Mouse (Mus musculus): Measurements from ENCODE around the gene 4931422A03Rik.
A peak's percentile ranks its signal among the peaks of the same experiment; 100 is the strongest.
"Not testable (repeated sequence)": the region's sequence is repeated elsewhere in the genome, so short reads cannot be mapped to it uniquely, and the experiment has no call there.

4931422A03Rik gene

DNA sequence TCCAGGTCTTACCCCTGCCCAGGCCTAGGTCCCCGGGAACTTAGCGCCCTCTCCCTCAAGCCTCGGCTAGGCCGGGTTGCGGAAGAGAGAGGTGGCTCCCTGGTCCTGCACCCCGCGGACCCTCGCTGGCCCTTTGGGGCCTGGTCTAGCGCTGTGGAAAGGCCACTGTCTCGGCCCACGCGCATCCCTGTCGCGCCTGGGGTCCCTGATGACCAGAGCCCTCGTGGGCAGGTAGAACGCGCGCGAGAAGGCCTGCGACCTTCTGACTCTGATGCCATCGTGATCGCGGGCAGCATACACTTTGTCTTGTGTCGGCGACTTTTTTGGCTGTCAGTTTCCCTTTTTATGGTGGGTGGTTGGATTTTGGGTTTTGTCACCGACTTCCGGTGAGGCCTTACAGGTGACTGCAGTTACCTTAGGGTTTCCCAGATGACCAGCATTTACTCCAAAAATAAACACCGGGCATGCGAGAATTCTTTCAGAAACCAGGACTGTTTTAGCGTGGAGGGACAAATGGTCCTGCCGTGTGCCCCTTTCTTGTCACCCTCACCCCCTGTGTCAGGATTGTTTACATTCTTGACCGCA lies at the start of gene 4931422A03Rik:
4931422A03Rik (minus strand) TSS at position 223 of the 585 bp plus-strand sequence.
- DNase-seq (ENCODE audit: extremely low read depth, insufficient read length, low spot score) = no peak

DNA sequence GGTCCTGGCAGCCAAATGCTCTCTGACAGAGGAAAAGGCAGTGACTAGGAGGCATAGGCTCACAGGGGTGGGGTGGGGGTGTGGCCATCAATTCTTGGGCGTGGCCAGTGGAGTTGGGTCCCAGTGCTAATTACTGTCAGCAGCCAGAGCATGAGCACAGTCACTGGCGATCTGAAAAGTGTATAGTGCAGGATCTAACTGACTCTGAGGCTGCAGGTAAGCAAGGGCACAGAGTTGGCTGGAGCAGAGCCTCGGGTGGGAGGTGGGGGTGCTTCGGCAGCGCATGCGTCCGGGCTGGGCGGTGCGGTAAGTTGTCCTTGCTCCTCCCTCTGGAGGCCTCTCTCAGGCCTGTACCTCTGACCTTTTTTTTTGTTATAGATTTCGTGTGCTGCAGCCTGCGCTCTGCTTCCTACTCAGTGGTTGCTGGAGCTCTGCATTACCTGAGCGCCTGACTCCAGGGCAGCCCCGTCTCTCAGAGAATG lies 41.6 kb upstream of the 4931422A03Rik start, which contains the start of gene Cd59b:
Cd59b (plus strand) TSS at position 146 of the 482 bp plus-strand sequence.
- DNase-seq (ENCODE audit: extremely low read depth, insufficient read length, low spot score) = peak; percentile 32

DNA sequence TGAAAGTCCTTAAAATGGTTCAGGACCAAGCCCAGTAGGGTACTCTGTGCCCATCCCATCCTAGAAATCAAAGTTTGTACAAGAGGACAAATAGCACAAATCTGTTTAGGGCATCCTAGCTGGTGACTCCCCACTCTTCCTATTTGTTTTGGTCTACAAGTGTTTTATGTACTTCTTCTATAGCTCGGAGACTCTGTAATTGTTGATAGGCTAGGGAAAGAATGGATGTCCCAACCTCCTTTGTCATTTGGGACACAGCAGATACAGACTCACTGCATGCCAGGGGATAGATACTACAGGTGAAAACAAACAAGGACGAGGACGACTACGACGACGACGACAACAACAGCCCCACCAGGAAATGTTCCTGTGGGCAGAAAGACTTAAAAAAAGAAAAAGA lies 40.3 kb upstream of the 4931422A03Rik start, which contains the start of gene Gm10799:
Gm10799 (minus strand) TSS at position 101 of the 400 bp plus-strand sequence.
- not testable (repeated sequence) for DNase-seq (ENCODE audit: extremely low read depth, insufficient read length, low spot score)

DNA sequence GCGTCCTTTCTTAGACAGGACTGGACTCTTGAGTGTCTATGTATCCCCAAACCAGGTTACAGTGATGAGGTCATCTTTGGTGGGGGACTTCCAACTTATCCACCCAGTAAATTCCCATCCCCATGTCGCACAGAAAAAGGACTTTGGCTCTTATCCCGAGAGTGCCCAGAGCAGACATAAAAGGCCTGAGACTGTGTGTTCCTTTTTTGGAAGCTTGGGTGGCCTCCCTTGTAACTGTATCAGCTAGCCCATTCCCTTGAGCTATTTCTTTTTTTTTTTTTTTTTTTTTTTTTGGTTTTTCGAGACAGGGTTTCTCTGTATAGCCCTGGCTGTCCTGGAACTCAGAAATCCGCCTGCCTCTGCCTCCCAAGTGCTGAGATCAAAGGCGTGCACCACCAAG lies 37.4 kb upstream of the 4931422A03Rik start, which contains the start of gene Gm10912:
Gm10912 (plus strand) TSS at position 301 of the 400 bp plus-strand sequence.
- not testable (repeated sequence) for DNase-seq (ENCODE audit: extremely low read depth, insufficient read length, low spot score)

DNA sequence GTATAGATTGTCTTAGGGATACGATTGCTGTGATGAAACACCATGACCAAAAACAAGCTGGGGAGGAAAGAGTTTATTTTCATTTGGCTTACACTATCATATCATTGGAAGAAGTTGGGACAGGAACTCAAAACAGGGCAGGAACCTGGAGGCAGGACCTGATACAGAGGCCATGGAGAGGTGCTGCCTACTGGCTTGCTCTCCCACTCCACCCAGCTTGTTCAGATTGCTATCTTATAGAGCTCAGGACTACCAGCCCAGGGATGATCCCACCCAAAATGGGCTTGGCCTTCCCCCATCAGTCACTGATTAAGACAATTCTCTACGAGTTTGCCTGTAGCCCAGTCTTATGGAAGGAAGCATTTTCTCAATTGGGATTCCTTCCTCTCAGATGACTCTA lies 36.0 kb upstream of the 4931422A03Rik start:
- no peak for DNase-seq (ENCODE audit: extremely low read depth, insufficient read length, low spot score)

DNA sequence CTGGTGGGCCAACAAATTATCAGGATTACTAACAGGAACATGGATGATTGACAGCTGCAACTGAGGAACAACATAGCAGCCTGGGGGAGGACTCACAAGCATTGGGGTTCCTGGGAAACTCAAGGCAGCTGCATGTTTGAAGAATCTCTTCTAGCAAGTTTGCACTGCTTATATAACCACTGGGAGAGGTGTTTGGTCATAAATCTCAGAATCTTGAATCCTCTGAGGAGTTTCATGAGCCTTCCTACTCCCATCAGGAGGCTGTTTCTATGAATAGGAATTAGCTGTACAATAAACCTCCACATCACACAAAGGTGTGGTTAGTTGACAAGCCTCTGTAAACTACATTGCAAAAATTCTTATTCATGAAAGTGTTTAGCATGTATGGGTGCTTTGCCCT lies 34.5 kb upstream of the 4931422A03Rik start:
- no peak for DNase-seq (ENCODE audit: extremely low read depth, insufficient read length, low spot score)

DNA sequence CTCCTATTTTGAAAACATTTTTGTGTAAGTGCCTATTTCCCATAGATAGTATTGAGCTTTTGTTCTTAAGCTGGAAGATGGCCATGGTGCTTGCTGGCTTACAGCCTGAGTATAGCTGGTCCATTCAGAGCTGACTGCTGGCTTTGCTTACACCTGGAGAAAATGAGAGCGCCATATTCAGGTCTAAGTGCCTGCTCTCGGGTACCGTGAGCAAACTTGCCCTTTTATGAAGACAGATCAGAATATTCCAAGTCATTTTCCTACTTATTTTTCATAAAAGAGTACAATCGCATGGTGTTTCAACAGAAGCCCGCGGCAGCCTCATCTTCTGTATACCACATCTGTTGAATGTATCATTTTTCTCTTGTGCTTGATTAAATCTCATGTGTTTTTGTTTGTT lies 32.8 kb upstream of the 4931422A03Rik start:
- no peak for DNase-seq (ENCODE audit: extremely low read depth, insufficient read length, low spot score)

DNA sequence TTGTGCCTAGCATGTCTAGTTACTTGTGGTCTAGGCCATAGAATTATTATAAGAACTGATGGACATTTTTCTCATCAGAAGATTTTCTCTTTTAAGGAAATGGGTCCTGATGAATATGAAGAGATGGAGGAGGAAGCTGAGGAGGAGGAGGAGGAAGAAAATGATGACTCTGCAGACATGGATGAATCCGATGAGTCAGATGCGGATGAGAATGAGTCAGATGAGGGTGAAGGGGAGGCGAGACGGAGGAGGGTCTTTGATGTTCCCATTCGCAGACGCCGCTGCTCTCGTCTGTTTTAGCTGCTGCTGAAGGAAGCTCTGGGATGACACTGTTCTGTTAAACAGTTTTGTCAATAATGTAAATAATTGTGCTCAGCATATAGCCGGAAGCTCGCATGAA lies 31.6 kb upstream of the 4931422A03Rik start:
- no peak for DNase-seq (ENCODE audit: extremely low read depth, insufficient read length, low spot score)

DNA sequence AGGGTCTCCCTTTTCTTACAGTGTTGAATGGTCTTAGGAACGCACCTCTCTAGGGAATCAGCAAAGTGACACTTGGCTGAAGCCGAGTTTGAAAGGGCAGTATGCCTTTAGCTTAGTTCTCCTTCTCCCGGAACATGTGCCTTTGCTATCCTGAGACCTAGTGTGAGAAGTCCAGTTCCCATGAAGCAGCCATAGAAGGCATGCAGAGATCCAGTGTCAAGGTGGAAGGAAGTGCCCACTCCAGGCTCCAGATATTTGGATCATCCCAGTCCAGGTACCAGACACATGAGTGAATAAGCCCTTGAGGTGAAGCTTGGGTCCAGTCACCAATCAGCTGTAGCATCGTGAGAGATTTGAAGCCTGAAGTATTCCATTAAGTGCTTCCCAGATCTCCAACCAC lies 30.8 kb upstream of the 4931422A03Rik start:
- no peak for DNase-seq (ENCODE audit: extremely low read depth, insufficient read length, low spot score)

DNA sequence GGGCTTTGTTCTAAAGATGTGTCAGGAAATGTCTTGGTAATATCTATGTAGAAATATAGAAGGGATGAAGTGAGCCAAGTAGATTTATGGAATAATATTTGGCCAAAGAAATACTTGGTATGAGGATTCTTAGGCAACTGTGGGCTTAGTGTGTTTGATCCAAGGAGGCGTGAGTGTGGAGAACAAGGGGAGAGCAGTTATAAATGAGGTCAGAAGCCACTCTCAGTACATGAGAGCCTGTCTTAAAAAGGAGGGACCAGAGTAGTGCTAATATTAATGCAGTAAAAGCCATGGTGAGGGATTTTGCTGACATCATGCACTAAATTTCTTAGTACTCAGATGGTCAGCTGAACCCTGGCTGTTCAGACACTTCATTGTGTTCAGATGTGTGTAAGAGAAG lies 30.2 kb upstream of the 4931422A03Rik start:
- DNase-seq (ENCODE audit: extremely low read depth, insufficient read length, low spot score) = no peak

DNA sequence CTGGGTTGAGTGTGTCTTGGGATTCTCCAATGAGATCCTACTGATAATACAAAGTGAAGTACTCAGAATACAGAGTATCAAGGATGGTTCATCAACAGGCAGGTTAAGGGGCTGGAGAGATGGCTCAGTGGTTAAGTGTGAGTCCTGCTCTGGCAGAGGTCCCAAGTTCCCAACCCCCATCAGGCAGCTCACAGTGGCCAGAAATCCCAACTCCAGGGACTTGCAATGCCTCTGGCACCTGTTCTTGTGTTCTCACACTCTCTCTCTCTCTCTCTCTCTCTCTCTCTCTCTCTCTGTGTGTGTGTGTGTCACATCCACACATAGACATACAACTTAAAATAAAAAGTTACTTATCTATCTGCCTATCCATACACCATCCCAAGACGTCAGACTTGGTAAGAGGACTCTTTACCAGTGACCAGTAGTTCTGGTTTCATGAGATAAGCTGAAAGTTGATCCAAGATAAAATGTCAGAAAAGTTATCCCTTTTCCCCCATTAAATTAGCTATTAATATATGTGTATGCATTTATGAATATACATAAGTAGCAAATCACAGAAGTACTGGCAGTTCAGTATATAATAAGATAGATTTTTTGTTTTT lies 16.4 kb upstream of the 4931422A03Rik start:
- DNase-seq (ENCODE audit: extremely low read depth, insufficient read length, low spot score) = no peak

DNA sequence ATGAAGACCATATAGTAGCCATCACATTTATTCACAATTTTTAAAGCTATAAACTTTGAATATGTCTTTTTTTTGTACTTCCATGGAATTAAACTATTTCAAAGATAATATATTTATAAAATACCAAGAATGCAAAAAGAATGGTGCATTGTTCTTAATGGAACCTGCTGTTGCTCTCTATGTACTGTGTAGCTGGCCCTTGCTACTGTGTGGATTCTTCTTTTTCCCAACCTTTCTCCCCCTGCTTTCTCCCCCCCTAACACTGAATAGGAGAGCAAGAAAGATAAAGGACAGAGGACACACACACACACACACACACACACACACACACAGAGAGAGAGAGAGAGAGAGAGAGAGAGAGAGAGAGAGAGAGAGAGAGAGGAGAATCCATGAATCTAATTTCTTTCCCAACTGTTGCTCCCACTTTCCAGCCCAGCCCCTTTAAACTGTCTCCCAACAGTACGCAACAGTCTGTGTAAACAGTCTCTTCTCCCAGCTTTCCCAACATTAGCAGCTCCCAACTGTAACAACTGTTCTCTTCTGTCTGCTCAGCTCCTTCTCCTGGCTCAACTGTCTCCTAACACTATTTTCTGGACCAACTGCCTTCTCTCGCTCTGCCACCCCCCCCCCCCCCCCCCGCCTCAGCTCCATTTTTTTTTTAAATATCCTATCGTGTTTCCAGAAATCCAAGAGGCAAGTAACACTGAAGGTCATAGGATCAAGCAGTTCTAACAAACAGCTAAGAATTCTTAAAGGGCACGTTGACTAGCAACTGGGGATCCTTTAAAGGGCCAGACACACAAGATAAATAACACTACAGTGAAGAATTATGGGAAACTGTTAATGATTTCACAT lies 15.7 kb upstream of the 4931422A03Rik start:
- no peak for DNase-seq (ENCODE audit: extremely low read depth, insufficient read length, low spot score)

DNA sequence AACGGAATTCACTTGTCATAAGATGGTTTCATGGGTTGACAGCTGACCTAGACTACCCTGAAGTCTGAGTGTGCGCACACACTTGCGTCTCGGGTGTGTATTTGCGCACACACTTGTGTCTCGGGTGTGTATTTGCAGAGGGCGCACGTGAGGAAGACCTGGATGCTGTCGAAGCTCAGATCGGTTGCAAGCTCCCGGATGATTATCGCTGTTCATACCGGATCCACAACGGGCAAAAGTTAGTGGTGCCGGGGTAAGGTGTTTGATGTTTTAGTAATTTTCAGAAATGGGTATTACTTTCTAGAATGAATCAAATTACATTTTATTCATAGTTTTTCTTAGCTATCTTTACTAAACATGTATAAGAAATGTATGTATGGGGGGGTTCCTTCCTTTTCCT lies 14.6 kb upstream of the 4931422A03Rik start:
- no peak for DNase-seq (ENCODE audit: extremely low read depth, insufficient read length, low spot score)

DNA sequence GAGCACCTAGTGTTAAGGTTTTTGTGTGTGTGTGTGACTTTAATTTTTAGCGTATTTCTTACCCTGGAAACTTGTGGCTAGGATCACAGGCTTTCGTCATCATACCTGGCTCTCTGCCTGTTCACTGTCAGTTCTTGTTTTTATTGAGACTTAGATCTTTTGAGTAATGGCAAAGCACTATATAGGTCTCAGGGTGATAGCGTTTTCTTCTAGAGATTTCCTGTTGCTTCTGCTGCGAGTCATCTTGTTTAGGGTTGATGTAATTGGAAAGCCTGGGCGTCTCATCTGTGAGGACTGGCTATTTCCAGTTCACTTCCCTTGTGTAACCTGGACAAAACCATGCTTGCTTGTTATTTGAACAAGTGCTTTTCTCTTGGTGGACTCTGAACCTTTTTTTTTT lies 13.5 kb upstream of the 4931422A03Rik start:
- no peak for DNase-seq (ENCODE audit: extremely low read depth, insufficient read length, low spot score)

DNA sequence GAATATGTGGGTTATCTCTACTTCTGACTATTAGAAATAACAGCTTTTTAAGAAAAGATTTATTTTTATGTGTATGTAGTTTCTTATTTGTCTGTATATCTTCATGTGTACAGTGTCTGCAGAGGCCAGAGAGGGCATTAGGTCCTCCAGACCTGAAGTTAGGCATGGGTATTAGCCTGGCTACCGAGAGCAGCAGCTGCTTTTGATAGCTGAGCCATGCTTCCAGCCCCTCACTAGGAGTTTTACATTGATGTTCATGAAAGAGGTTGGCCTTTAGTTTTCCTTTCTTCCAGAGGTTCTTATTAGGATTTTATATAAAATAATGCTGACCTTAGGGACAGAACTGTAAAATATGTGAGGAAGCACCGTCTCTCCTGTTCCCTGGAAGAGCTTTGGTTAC lies 10.1 kb upstream of the 4931422A03Rik start:
- DNase-seq (ENCODE audit: extremely low read depth, insufficient read length, low spot score) = no peak

DNA sequence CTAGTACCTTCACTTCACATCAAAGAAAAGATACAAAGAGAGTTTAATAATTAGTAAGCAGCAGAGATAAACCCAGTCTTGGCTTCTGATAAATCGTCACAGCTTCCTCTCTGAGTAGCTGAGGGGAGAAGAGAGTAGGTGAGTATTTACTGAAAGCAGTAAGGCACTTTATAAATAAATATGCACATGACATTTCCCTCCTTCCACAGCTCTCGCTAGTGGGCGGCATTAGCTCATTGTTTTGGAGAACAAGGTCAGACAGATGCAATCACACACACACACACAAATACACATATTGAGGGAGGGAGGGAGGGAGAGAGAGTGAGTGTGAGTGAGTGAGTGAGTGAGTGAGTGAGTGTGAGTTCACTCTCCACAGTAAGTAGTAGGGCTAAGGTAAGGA lies 8.2 kb upstream of the 4931422A03Rik start:
- DNase-seq (ENCODE audit: extremely low read depth, insufficient read length, low spot score) = no peak

DNA sequence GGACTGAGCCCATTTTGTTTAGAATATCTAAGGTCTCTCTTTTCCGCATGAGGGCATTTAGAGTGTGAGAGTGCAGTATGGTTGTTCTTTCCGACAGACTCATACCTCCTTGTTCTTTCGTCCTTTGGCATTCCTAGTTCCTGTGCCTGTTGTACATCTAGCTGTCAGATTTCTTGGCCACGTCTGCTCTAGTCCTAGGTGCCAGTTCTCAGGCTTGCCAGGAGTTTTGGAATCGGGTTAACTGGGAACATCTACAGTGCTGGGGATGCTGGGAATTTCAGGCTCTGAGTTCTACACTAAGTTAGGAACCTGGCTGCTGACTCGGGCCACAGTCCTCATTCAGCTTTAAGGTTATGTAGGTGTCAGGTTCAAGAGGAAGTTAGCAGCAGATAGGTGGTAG lies 7.4 kb upstream of the 4931422A03Rik start:
- DNase-seq (ENCODE audit: extremely low read depth, insufficient read length, low spot score) = no peak

DNA sequence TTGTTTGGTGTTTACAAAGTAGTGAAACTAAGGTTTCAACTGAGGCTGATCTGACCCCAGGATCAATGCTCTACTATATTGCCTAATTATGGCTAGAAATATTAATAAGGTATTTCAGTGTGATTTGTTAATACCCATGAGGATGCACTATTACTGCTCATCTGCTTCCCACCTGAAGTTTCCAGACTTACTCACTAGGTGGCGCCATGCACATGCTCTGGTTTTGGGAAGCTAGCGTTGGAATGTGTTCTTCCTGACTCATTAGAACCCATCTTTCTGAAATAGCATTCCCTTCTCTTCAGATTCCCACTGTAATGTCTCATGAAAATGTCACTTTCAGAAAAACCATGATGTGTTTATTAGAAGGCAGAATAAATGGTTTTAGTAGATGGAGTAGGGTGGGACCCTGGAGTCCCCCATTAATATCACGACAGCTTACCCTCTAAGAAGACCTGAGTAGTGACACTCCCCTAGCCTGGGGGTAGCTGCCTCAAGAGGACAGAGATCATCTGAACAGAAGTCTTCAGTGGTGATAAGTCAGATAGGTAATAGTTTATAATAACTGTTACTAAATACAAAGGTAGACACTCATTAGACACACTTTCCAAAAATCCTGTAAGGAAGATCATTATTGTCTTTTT lies 6.8 kb upstream of the 4931422A03Rik start:
- DNase-seq (ENCODE audit: extremely low read depth, insufficient read length, low spot score) = peak; percentile 17

DNA sequence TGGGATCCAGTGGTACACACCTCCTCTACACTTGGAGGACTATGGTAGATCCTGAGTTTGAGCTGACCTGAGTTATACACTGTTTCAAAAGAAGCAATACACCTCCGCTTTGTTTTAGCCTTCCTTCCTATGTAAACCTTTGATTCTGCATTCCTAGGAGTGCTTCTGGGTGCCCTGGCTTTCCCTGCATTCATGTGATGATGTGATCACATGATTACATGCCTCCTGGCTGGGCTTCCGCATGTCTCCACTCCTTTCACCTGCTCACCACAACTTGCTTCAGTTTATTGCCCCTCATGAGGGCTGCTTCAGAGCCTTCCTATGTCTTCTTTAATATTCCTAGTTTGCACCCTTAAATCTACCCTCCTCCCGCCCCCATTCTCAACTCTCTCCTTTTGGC lies 3.9 kb upstream of the 4931422A03Rik start:
- DNase-seq (ENCODE audit: extremely low read depth, insufficient read length, low spot score) = no peak

DNA sequence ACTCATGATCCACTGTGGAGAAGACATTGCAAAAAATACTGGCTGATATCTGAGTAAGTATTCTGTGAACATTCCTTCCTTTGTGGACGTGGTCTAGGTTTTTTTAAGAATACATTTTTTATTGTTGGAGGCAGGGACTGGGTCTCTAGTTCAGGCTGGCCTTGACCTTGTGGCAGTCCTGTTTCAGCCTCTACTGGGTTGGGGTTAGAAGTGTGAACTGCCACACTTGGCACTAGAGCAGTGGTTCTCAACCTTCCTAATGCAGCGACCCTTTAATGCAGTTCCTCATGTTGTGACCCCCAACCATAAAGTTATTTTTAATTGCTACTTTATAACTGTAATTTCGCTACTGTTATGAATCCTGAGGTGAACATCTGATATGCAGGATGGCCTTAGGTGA lies 2.2 kb upstream of the 4931422A03Rik start:
- no peak for DNase-seq (ENCODE audit: extremely low read depth, insufficient read length, low spot score)

DNA sequence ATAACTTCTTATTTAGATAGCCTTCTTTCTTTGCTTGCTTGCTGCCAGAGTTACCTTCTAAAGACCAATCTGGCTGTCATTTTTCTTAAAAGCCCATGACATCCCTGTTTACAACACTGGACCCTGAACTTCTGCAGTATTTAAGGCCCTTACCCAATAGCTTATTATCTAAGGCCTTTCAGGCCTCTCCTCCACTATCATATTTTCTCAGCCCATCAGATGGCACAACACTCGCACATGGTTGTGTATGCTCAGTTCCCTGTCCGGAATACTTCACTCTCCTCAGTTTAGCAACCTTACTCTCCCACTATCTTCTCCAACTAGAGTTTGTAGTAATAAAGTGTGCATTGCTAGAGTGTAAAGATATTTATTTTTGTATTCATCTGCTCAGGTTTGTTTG lies 913 bp upstream of the 4931422A03Rik start:
- no peak for DNase-seq (ENCODE audit: extremely low read depth, insufficient read length, low spot score)

All from 3134 (cell line).